Mouse (Mus musculus) granulocyte monocyte progenitor cell, adult 5-6 weeks (primary cell): ENCODE data around the gene Syngr2. TPM values are rescaled to one million over a fixed set of nuclear protein-coding genes. Genes with fewer than 3 reads are reported as not detected.
A peak's percentile ranks its signal among the peaks of the same experiment; 100 is the strongest.
"Not testable (repeated sequence)": the region's sequence is repeated elsewhere in the genome, so short reads cannot be mapped to it uniquely, and the experiment has no call there.

Experiments used
- ATAC-seq: replicated peaks from 2 replicates; pipeline ENCODE4 v1.8.0; 2016; ENCODE audit warnings: mild to moderate bottlenecking, moderate TSS enrichment, inconsistent platforms; ENCODE audit not compliant: poor library complexity, severe bottlenecking
- total RNA-seq, 2 experiments: library from RNA; stranded (forward) in 1 of 2; stranded (reverse) in 1 of 2; fragments of 200-712, 200-1000 nt in 1 of 2; fragments of >200 nt in 1 of 2; fragmentation: Nextera tagmentation in 1 of 2; gene quantifications; 2 replicates each; pipeline ENCODE4 v1.2.3; 2014 to 2017

The Syngr2 gene
- total RNA-seq, 2 experiments from 2014 or later = 176 to 225 TPM

DNA sequence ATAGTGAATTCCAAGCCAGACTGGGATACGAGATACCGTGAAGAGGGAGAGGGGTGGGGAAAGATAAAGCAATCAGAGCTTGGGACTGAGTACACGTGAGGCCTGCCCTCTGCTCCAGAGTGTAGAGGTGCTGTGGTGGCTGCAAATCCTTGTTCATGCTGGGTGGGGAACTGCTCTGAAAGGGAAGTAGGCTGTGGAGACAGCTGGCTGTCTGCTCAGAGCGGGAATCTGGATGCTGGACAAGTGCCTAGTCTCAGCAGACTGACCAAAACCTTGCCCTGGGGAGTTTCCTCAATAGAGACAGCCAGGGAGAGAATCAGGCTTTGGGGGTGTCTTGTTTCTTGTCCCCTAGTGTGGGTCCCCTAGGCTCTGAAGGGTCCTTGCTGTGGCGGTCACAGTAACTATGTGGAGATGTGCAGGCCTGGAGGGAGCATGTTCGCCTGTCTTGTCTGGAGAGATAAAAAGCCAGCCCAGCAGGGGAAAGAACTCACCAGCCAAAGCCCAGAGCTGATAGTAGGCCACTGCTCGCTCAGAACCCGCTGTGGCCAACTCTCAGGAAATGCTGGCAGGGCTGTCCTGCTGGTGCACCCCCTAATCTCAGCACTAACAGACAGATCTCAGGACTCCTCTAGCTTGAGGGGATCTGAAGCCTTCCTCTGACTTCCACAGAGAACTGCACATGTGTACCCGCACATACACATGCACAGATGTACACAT lies 19.6 kb downstream of the Syngr2 start:
- ATAC-seq = peak; percentile 21

DNA sequence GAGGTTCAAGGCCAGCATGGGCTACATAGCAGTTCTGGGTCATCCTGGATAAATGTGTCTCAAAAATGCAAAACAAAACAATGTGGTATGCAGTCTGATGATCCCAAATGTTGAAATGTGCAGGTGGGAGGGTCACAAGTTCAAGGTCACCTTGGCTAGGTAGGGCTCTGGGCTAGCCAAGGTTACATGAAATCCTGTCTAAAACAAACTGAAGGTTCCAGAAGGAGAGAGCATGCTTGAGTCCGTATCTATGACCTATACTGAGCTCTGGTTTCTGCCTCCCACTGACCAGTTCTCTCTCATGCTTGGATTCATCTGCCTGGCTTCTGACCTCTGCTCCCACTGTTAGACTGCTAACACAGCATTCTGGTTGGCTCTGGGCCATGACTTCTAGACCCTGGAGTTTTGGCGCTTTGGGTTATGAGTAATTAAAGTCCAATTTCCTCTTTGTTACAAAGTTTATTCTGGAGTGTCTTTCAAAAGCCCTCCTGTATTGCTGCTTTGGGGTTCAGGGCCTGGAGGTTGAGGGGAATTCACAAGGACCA lies 20.3 kb downstream of the Syngr2 start:
- ATAC-seq = no peak

DNA sequence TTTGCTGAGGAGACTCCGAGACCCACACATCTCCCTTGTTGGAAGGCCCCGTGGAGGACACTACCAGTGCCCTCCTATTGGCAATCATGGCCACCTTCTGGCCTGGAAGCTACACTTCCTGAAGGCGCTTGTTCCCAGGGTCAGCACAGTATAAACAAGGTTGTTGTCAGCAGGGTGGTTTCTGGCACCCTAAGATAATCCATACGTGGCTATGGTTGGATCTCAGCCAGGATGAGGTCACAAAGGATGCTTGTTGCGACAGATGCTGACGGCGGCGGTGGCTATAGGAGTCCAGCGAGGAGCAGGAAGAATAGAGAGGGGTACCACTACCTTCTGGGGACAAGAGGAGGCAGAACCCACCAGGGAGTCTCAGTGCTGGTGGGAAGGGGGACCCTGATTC lies 20.9 kb downstream of the Syngr2 start:
- ATAC-seq = peak; percentile 10

DNA sequence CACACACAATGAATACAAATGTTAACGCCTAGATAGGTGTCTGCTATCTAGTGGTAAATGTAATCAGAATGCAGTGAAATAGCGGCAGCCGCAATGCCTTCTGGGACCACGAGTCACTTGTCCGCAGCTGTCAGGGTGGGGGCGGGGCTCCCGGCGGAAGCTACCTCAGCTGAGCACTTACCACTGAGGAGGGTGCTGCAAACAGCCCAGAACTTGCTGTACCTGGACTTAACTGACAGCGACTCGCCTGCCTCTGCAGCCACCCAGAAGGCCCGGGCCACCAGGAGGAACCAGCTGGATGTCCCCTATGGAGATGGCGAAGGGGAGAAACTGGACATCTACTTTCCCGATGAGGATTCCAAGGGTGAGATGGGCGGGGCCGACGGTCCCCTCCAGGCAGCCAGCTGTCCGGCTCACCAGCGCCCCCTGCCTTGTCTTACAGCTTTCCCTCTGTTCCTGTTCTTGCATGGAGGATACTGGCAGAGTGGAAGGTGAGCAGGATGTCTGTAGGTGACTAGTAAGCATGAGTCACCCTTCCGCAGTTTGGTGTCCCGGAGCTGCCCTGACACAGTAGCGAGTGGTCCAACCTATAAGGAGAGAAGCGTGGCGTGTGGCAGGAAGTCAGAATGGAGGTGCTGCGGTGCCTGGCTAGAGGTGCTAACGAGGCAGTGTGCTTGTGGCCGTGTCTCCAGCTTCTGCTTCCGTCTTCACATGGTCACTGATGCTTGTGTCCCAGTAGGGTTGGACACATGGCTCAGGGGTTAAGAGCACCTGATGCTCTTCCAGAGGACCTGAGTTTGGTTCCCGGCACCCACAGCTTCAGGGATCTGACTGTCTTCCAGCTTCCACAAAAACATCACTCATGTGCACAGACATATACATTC lies 22.9 kb downstream of the Syngr2 start:
- peak; percentile 67 for ATAC-seq

DNA sequence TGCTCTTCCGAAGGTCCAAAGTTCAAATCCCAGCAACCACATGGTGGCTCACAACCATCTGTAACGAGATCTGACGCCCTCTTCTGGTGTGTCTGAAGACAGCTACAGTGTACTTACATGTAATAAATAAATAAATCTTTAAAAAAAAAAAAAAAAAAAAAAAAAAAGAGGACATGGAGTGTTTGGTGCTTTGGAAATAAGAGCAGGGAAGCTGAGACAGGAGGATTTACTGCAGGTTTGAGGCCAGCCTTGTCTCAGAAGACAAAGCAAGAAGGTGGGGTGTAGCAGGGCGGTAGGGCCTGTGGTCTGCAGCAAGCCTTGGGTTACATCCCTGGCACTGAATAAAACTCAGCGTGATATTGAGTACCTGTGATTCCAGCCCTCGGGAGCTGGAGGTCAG lies 24.0 kb downstream of the Syngr2 start:
- not testable (repeated sequence) for ATAC-seq

DNA sequence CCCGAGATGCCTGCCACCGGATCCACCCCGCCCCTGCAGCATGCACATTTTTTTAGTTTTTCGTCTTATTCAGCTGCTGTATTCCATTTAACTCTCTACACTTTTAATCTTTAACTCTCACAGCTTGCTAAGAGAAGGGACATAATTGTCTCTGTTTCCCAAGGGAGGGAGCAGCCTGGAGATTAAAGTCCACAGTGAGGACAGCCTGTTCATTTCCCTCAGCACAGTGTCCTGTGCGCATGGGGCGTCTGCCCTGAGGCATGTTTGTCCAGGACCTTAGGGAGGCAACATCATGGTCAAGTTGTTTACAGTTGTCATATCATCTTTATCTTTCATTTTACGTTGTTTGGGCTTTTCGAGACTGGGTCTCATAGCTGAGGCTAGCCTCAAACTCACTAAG lies 24.6 kb downstream of the Syngr2 start:
- ATAC-seq = no peak

DNA sequence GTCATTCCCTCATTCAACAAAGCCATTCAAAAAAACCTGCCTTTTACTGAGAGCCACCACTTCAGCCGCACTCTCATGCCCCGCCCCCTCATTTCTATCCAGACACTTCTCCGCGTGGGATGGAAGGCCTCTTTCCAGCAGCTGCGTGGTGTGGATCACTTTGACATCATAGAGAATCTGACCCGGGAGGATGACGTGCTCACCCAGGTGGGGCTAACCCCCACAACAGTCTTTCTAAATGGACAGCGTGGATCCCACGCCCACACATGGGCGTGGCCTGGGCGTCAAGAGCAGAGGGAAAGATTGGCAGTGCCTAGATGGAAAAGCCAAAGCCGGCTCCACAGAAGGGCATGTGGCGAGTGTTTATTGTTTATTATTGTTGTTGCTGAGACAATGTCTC lies 26.8 kb downstream of the Syngr2 start:
- ATAC-seq = 0 out of 2 replicates have a peak, but pooled peaks have one; percentile 21

DNA sequence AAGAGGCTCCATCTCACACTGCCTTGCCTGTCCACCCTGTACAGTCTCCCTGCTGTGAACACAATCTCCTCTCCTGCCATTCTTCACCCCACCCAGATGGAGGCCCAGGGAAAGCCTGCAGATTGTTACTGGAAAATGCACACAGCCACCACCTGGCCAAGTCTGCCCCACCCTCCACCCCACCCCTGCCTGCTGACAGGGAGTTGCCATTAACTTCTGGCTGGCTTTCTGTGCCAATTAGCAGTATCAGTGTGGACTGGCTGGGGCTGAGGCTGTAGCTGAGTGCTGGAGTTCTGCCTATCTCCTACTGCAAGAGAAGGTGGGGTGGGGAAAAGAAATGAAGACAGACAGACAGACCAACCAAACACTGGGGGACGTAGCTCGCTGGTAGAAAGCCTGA lies 29.1 kb downstream of the Syngr2 start:
- no peak for ATAC-seq

DNA sequence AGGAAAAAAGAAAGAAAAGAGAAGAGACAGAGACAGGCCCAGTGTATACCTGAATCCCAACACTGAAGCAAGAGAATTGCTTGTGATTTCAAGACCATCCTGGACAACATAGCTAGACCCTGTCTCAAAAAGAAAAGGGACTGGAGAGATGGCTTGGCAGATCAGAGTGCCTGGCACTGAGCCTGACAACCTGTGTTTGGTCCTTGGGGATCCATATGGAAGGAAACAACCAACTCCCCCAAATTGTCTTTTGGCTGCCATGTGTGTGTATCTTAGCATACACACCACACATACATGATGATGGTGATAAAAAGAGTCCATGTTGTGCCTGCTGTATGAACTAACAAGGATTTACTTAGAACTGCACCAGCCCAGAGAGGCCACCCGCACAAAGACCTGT lies 29.6 kb downstream of the Syngr2 start:
- ATAC-seq = no peak

DNA sequence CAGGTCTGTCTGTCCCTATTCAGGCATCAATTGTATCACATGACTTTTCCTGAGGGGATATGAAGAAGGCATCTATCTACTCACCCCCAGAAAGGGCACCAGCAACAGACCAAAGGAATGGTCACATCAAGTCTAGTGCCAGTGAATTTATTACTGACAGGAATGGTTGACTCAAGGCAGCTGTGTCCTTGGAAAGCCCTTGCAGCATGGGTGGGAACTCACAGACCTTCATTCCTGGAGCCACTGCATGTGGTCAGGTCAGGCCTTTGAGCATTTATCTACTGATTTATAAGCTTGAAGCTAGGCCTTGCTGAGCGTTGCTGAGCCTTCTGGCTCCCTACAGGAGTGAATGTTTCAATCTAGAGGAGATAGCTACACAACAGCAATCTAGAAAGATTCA lies 31.4 kb downstream of the Syngr2 start:
- no peak for ATAC-seq

DNA sequence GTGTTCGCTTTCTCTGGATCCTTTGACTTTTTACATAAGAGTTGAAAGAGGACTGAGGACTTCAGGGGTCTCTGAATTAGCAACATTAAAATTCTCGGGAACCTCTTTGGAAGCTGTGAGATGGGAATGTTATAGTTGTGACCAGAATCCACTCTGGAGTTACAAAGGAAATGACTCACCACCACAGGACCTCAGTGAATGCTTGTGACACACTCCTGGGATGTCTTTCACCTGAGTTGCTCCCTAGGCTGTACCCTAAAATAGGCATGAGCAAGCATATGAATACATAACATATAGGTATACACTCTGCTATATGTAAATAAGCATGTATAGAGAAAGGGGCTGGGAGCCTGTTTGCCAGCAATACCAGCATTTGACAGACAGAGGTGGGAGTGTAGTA lies 34.0 kb downstream of the Syngr2 start:
- no peak for ATAC-seq

DNA sequence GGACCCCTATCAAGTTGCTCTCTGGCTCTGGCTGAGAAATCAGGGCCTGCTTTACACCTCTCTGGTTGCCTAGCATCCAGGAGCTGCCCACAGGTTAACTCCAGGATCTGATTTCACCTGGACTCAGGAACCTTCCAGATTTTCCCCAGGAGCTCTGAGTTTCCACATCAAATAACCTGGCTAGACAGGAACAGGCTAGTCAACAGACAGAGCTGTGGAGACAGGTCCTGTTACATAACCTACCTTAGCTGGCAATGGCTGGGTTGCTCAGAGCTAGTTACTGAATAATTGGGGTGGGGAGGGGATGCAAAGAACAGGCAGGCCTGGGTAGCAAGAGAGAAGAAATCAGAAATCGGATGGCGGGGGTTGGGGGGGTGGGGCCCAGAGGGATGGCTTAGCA lies 35.5 kb downstream of the Syngr2 start:
- ATAC-seq = no peak

DNA sequence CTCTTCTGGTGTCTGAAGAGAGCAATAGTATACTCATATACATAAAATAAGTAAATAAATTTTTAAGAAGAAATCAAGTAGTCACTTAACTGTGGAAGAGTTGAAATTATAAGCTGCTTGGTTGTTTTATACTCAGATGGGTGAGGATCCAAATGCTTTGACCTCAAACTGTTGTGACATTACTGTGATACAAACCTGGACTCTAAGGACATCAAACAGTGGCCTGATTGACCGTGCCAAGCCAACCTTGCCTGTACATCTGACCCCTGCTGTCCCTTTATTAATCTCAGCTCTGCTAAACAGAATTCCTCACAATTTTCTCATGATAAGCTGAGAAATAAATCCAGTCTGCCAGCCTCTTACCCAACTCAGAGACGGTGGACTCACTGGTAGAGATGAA lies 36.2 kb downstream of the Syngr2 start:
- ATAC-seq = no peak

DNA sequence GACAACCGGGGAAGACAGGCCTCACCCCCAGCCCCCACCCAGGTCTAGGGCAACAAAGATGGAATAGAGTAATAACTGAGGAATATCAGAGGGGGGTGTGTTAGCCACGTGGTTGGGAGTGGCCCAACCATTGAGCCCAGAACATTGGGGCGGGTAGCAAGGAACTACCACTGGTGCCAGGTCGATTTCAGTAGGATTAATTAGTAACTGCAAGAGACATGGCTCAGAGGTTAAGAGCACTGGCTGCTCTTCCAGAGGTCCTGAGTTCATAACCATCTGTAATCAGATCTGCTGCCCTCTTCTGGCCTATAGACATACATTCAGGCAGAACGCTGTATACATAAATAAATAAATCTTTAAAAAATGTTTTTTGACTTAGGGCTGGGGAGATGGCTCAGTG lies 37.2 kb downstream of the Syngr2 start:
- no peak for ATAC-seq

DNA sequence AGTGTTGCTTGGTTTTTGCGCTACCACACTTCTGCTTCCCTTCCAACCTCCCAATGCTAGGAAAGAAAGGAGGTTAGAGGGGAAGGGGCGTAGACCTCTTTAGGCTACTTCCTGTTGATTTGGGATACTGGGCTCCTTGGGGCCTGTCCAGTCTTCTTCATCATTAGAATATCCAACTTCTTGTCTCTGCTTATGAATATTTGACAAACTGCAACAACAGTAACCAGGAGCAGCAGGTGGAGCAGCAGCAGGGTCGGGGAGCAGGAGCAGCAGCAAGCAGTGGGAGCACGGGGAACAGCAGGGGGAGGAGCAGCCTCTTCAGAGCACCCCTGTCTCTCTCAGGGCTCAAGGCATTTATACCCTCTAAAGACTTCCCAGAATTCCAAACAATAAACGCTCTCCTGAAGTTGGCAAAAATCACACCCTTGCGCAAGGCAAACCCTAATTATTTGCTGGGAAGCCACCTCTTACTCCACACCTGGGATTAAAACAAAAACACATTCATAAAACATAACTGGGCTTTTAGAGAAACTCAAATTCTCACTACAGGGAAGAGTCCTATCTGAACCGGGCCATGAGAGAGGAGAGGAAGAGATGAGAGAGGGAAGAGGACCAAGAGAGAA lies 38.2 kb downstream of the Syngr2 start:
- no peak for ATAC-seq

DNA sequence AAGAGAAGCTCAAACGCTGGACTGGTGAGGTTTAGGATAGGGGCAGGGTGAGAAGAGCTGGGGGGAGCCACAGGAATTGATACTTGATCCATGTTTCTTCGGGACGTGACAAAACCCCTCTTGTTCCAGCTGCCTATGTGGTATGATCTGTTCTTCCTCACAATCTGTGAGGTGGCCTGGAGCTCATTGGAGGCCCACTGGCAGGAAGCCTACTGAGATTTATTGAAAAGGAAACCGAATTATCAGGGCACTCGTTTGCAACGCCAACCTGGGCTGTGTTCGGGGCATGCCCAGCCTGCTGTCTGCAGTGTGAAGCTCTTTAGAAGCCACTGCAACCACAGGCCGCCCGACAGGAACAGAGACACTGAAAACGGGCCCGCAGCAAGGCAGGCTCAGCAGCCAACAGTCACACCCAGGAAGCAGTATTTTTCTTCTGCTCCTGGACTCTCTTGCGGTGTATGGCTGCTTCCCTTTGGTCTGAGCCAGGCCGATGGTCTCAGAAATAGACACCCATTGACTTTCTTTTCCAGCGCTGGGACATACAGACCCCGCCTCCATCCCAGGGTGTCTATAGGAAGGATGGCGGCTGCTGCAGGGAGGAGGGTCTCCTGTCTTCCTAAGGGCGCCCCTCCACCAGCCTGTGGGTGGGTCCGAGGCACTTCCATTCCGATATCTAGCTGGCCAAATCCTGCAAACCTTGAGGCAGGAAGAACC lies 39.0 kb downstream of the Syngr2 start:
- ATAC-seq = peak; percentile 49

DNA sequence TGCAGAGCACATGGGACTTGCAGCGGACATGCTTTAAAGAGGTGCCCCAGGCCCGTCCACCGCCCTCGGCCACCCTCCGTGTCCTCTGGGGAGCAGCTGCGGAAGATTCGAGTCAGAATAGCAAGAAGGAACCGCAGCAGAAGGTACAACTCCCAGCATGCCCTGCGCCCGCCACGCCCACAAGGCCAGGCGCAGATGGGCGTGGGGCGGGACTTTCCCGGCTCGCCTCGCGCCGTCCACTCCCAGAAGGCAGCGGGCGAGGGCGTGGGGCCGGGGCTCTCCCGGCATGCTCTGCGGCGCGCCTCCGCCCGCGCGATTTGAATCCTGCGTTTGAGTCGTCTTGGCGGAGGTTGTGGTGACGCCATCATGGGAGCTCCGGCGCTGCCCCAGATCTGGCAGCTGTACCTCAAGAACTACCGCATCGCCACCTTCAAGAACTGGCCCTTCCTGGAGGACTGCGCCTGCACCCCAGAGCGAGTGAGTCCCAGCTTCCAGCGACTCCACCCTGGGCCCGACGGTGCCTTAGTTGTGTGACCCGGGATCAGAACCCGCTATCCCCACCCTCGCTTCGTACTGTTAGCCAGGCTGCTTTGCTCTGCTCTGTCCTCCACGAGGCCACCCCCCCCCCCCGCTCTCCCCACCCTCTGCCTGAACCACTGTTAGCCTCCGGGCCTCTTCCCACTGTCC lies 39.7 kb downstream of the Syngr2 start, which contains the start of gene Birc5:
Birc5 (plus strand) TSS at position 267 of the 687 bp plus-strand sequence.
- peak; percentile 98 for ATAC-seq

DNA sequence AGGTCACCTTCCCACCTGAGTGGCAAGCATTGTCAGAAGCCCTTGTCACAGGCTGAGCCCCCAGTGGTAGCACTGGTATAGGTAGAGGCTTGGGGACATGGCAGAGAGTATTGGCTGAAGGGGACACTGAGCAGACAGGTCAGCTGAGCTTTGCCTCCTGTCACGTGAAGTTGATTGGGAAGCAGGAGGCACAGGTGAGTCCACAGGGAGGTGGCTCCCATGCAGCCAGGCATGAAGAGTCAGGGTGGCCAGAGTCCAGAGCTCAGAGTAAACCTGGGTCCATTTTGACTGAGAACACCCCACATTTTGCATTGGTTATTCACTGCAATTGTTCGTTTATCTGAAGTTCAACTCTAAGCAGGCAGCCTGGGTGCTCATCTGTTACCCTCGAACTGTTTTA lies 43.4 kb downstream of the Syngr2 start:
- ATAC-seq = no peak

DNA sequence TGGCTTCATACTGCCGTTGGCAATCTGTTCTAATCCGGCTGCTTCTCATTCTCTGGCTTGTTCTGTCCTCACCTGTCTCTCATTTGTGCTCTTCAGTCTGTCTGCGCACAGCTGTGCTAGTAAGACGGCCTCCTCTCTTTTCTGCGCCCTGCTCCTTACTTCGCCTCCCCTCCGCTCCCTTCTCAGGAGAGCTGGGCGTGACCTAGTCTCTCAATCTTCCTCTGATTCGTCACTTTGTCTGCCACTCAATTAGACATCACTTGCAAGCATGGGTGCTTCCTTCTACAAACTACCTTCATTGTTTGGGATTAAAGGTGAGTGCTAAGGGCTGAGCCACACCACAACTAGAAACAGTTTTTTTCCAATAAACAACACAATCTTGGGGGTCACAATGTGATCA lies 44.8 kb downstream of the Syngr2 start:
- ATAC-seq = no peak

DNA sequence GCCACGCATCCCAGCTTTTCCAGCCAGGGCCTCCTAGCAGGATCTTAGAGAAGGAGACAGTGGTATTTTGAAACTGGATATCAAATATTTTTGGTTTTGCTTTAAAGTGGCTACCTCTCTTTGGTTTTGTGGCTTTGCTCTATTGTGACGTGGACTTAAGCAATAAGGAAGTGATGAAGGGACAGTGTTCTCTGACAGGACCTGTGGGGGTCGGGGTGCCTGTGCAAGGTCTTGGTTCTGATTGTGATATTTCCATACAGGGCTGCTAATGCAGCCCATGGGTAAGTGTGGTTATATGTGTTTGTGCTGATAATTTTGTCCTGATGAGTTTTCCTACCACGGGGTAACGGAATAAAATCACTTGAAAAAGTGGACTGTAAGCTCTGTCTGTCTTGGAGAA lies 45.9 kb downstream of the Syngr2 start:
- ATAC-seq = peak; percentile 72
